Mouse (Mus musculus) CH12.LX (cell line): ENCODE measurements around the gene Hpcal1. TPM values are rescaled to one million over a fixed set of nuclear protein-coding genes. Genes with fewer than 3 reads are reported as not detected.

Experiments used
- DNase-seq: peaks from one replicate; pipeline ENCODE4 v3.0.0-alpha.2; 2013; ENCODE audit errors: extremely low read depth
- H3K27ac ChIP-seq: 2 replicates; pipeline ENCODE4 v1.5.1; 2012; ENCODE audit warnings: low read depth, mild to moderate bottlenecking, control low read depth, moderate library complexity; ENCODE audit not compliant: insufficient read depth
- H3K27me3 ChIP-seq: replicated peaks from 2 replicates; pipeline ENCODE3; 2012; ENCODE audit warnings: inconsistent platforms
- H3K36me3 ChIP-seq, 2 experiments: replicated peaks in 1 of 2; 2 replicates each; pipeline versions ENCODE3 to v1.6.1; 2012; ENCODE audit warnings: inconsistent platforms in 1 of 2, low read length in 1 of 2, mild to moderate bottlenecking in 1 of 2, mixed read lengths in 1 of 2, moderate library complexity in 1 of 2; ENCODE audit not compliant: control insufficient read depth in 1 of 2, insufficient read depth in 1 of 2
- H3K4me1 ChIP-seq, 2 experiments: 2 replicates each; pipeline ENCODE4 v1.6.1; 2012; ENCODE audit warnings: inconsistent platforms in 1 of 2, moderate library complexity in 1 of 2; ENCODE audit not compliant: insufficient read depth in 2 of 2, control insufficient read depth in 1 of 2
- H3K4me2 ChIP-seq: 2 replicates; pipeline ENCODE4 v1.6.1; 2012; ENCODE audit warnings: low read depth, mild to moderate bottlenecking, control low read depth; ENCODE audit not compliant: poor library complexity, insufficient read depth, severe bottlenecking
- H3K4me3 ChIP-seq, 3 experiments: fragments of 150-350 bp in 1 of 3; sonication (generic) in 1 of 3; replicated peaks in 1 of 3; 2 replicates each; pipeline versions ENCODE3 to v1.5.1; 2011 to 2012; ENCODE audit warnings: low read depth in 2 of 3, low read length in 2 of 3, mild to moderate bottlenecking in 2 of 3, moderate library complexity in 2 of 3, control low read depth in 1 of 3, improper control_type of control experiment in 1 of 3, inconsistent platforms in 1 of 3, mixed read lengths in 1 of 3; ENCODE audit not compliant: poor library complexity in 1 of 3
- H3K79me2 ChIP-seq: replicated peaks from 2 replicates; pipeline ENCODE4 v1.6.1; 2012; ENCODE audit warnings: mild to moderate bottlenecking, moderate library complexity; ENCODE audit not compliant: control insufficient read depth, poor library complexity, insufficient read depth, severe bottlenecking; ENCODE audit errors: extremely low read depth
- H3K9ac ChIP-seq: 2 replicates; pipeline ENCODE4 v1.6.1; 2012; ENCODE audit warnings: low read depth, mild to moderate bottlenecking, control low read depth, moderate library complexity; ENCODE audit not compliant: insufficient read depth
- H3K9me3 ChIP-seq: replicated peaks from 2 replicates; pipeline ENCODE3; 2012; ENCODE audit warnings: low read length, inconsistent platforms, mixed read lengths
- BHLHE40 ChIP-seq: IDR thresholded peaks from 2 replicates; pipeline ENCODE4 v1.6.1; 2011; ENCODE audit warnings: mild to moderate bottlenecking, low read depth, low read length, improper control_type of control experiment
- CHD2 ChIP-seq: IDR thresholded peaks from 2 replicates; pipeline ENCODE4 v1.6.1; 2011; ENCODE audit warnings: low read length, improper control_type of control experiment
- ELF1 ChIP-seq: IDR thresholded peaks from 2 replicates; pipeline ENCODE4 v1.6.1; 2014; ENCODE audit warnings: low read depth, mild to moderate bottlenecking, inconsistent platforms, low read length, improper control_type of control experiment
- EP300 ChIP-seq: IDR thresholded peaks from 2 replicates; pipeline ENCODE4 v1.6.1; 2011; ENCODE audit warnings: low read length, improper control_type of control experiment
- GABPA ChIP-seq: IDR thresholded peaks from 2 replicates; pipeline ENCODE4 v1.6.1; 2012; ENCODE audit warnings: low read depth, low read length, improper control_type of control experiment, inconsistent platforms; ENCODE audit not compliant: insufficient replicate concordance
- JUND ChIP-seq: conservative IDR thresholded peaks from 2 replicates; pipeline ENCODE4 v1.6.1; 2011; ENCODE audit warnings: low read depth, low read length, improper control_type of control experiment
- MAFK ChIP-seq: IDR thresholded peaks from 2 replicates; pipeline ENCODE4 v1.6.1; 2011; ENCODE audit warnings: low read length, improper control_type of control experiment; ENCODE audit not compliant: insufficient replicate concordance
- MAX ChIP-seq: IDR thresholded peaks from 2 replicates; pipeline ENCODE4 v1.6.1; 2011; ENCODE audit warnings: low read length, improper control_type of control experiment
- MAZ ChIP-seq: IDR thresholded peaks from 2 replicates; pipeline ENCODE4 v1.6.1; 2012; ENCODE audit warnings: low read depth, mild to moderate bottlenecking, inconsistent platforms, low read length, improper control_type of control experiment, moderate library complexity
- NELFE ChIP-seq: IDR thresholded peaks from 2 replicates; pipeline ENCODE4 v1.6.1; 2011; ENCODE audit warnings: low read depth, low read length, improper control_type of control experiment
- POLR2A ChIP-seq: IDR thresholded peaks from 2 replicates; pipeline ENCODE4 v1.6.1; 2011; ENCODE audit warnings: low read depth, mild to moderate bottlenecking, improper control_type of control experiment, low read length
- POLR2AphosphoS2 ChIP-seq: IDR thresholded peaks from 2 replicates; pipeline ENCODE4 v1.6.1; 2011; ENCODE audit warnings: low read depth, low read length, improper control_type of control experiment
- RAD21 ChIP-seq: IDR thresholded peaks from 2 replicates; pipeline ENCODE4 v1.6.1; 2011; ENCODE audit warnings: low read depth, mild to moderate bottlenecking, low read length, improper control_type of control experiment, moderate library complexity
- RCOR1 ChIP-seq: conservative IDR thresholded peaks from 2 replicates; pipeline ENCODE4 v1.6.1; 2012; ENCODE audit warnings: low read depth, mild to moderate bottlenecking, inconsistent platforms, low read length, improper control_type of control experiment
- SIN3A ChIP-seq: IDR thresholded peaks from 2 replicates; pipeline ENCODE4 v1.6.1; 2012; ENCODE audit warnings: low read length, improper control_type of control experiment, inconsistent platforms
- TCF12 ChIP-seq: IDR thresholded peaks from 2 replicates; pipeline ENCODE4 v1.6.1; 2014; ENCODE audit warnings: low read depth, mild to moderate bottlenecking, inconsistent platforms, low read length, improper control_type of control experiment
- USF1 ChIP-seq: IDR thresholded peaks from 2 replicates; pipeline ENCODE4 v1.6.1; 2014; ENCODE audit warnings: low read depth, mild to moderate bottlenecking, inconsistent platforms, low read length, improper control_type of control experiment
- ZMIZ1 ChIP-seq: IDR thresholded peaks from 2 replicates; pipeline ENCODE4 v1.6.1; 2012; ENCODE audit warnings: low read depth, mild to moderate bottlenecking, inconsistent platforms, low read length, improper control_type of control experiment
- ZNF384 ChIP-seq: IDR thresholded peaks from 2 replicates; pipeline ENCODE4 v1.6.1; 2012; ENCODE audit warnings: low read depth, low read length, improper control_type of control experiment, inconsistent platforms
- dilution Hi-C: fragments of 300-500 bp; cut with MboI; formaldehyde crosslinking; loops from 2 replicates; pipeline ENCODE4 v1.14.3; 2020; ENCODE audit warnings: low sequenced_read_pairs; ENCODE audit not compliant: extremely low pct_unique_long_range_greater_than_20kb, extremely low pct_ligation_motif_present
- in situ Hi-C: fragments of 300-500 bp; cut with MboI; formaldehyde crosslinking; loops from 3 replicates; pipeline ENCODE4 v1.14.3; 2019; ENCODE audit warnings: low sequenced_read_pairs, low pct_ligation_motif_present, low pct_unique_long_range_greater_than_20kb, mixed read lengths
- polyA plus RNA-seq: library from polyadenylated mRNA; unstranded; fragments of >175 nt; gene quantifications from 2 replicates; pipeline ENCODE4 v1.2.1, GENCODE M21; 2012; ENCODE audit warnings: low read depth; ENCODE audit not compliant: insufficient read length
- total RNA-seq, 2 experiments: library from RNA; depleted of rRNA; stranded (reverse); fragments of 300-350 nt in 1 of 2; fragments of >200 nt in 1 of 2; gene quantifications; 2 replicates each; pipeline ENCODE4 v1.2.3; 2012 to 2014

Hpcal1 gene
- total and polyA plus RNA-seq, 3 experiments, result 4.9 to 5.5 (median 4.9) TPM

GRCm38 (mm10) chr12:17729211-17729900, 38.7 kb downstream of the Hpcal1 start:
- no peaks in the 10 kb centered on the region for H3K36me3 ChIP-seq
- in situ Hi-C loops, result no loop called here
- H3K4me1 ChIP-seq, result peaks cover 0 to 13% of the 10 kb centered on the region in 2 experiments; a peak in 3 of 4 replicates
- H3K27ac ChIP-seq, result no peak overlapping the region
- no peaks in the 10 kb centered on the region for H3K27me3 ChIP-seq
- H3K9me3 ChIP-seq, result no peaks in the 10 kb centered on the region
- H3K9ac ChIP-seq, result no peak overlapping the region
- no peak for DNase-seq
- no peaks in the 10 kb centered on the region for H3K79me2 ChIP-seq
- H3K4me2 ChIP-seq, result no peak overlapping the region
- no peak overlapping the region for H3K4me3 ChIP-seq
- TF ChIP-seq TCF12 (no peak), POLR2A (no peak), MAFK (no peak), POLR2AphosphoS2 (no peak), RAD21 (no peak), USF1 (no peak), NELFE (no peak), EP300 (no peak), RCOR1 (no peak), CHD2 (no peak), MAZ (no peak), MAX (no peak), SIN3A (no peak), ZNF384 (no peak)
- TF ChIP-seq, all 38 proteins: peak for 0
- dilution Hi-C loops, result no loop called here

- H3K36me3 ChIP-seq, result no peaks in the 10 kb centered on the region
- no peak overlapping the region for H3K9ac ChIP-seq
- H3K27me3 ChIP-seq, result no peaks in the 10 kb centered on the region
- H3K9me3 ChIP-seq, result no peaks in the 10 kb centered on the region
- DNase-seq, result no peak
- TF ChIP-seq ELF1, result no peak
- TF ChIP-seq NELFE, result no peak
- TF ChIP-seq BHLHE40, result no peak
- no peak for TF ChIP-seq POLR2A
- no peak for TF ChIP-seq JUND
- TF ChIP-seq TCF12, result no peak
- no peak for TF ChIP-seq ZMIZ1
- TF ChIP-seq RCOR1, result no peak
- no peak for TF ChIP-seq USF1
- no peak for TF ChIP-seq GABPA
- TF ChIP-seq MAX, result no peak
- TF ChIP-seq SIN3A, result no peak
- dilution Hi-C loops (no loop called here), in situ Hi-C loops (no loop called here)
- H3K4me1 ChIP-seq, result no peaks in the 10 kb centered on the region
- no peak overlapping the region for H3K4me2 ChIP-seq
- no peak overlapping the region for H3K27ac ChIP-seq
- no peaks in the 10 kb centered on the region for H3K79me2 ChIP-seq
- no peak overlapping the region for H3K4me3 ChIP-seq
These were observed 41.4 kb downstream of the Hpcal1 start for GRCm38 (mm10) chr12:17732006-17732405.
